Mouse (Mus musculus): ENCODE results near the gene Pola2.

The Pola2 gene

GRCm38 (mm10) chr19:5965280-5965679, 1.3 kb upstream of the Pola2 start:
- DNase-seq (ENCODE audit: low spot score), result peak; percentile 66

DNA sequence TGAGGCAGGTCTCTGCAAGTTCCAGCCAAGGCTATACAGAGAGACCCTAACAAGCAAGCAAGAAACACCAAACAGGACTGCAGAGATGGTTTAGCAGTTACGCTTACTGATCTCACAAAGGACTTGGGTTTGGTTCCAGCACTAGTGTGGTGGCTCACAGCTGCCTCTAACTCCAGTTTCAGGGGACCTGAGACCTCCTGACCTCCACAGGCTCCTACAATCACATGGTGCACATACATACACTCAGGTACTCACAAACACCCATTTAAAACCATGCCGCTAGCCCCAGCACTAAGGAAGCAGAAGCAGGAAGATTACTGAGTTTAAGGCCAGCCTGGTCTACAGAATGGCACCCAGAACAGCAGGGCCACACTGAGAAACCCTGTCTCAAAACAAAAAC, 802 bp upstream of the Pola2 start:
- no peak for DNase-seq (ENCODE audit: low spot score)

- DNase-seq (ENCODE audit: low spot score), result no peak
Observed at GRCm38 (mm10) chr19:5962651-5963050, 1.4 kb downstream of the Pola2 start.

- DNase-seq (ENCODE audit: low spot score), result no peak
Observed at GRCm38 (mm10) chr19:5957371-5957770, 6.6 kb downstream of the Pola2 start.

DNA sequence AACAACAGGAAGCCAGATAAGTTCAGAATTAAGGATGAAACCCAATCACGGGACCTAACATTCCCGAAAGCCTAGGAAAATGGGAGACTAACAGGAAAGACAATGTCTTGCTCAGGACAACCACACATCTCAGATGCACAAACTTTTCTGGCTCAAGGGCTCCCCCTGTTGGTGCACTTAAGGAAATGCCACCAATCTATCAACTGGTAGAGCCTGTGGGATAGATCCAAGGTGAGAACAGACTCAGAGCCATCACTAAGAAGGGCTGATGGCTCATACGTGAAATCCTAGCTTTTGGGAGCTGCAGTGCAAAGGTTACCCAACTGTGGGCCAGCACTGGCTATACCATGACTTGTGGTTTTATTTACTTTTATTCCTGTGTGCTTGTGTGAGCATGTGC, 7.3 kb downstream of the Pola2 start:
- DNase-seq (ENCODE audit: low spot score), result peak; percentile 75

DNA sequence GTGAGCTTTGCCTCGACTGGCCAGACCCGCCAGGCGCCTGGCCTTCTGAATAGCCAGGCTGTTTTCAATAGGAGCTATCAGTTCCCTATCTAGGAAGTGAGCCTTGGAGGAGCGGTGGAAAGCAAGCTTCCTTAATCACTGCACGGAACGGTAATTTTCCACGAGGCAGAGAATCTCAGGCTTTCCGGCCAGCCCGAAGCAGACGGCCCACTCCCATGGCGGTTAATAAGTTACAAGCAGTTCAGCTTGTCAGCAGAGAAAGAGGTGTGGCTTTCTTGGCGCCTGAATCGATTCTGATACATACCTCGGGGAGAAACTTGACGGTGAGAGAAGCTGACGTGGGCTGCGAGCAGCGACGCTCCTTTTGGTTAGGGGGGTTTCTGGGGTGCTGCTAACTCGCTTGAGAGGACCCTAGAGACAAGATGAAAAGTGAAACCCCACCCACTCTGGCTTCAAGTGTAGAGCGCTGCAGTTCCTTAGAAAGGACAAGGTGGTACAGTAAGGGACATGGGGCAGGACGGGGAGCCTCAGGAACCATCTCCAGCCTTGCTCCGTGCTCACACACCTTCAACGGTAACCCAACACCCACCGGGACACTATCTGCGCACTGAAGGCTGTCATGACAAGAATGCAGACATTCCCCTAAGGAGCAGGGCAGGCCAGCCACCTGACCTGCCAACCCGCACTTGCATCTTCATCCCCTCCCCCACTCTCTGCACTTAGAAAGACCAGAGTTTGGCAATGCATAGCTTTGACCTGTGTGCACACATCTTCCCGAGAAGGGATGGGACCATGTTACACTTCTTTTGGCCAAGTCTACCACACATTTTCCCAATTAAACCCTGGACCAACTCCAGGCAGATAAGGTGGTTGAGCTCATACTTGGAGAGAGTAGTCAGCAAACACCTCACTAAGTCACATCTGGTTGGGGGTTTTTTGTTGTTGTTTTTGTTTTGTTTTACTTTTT, 8.0 kb downstream of the Pola2 start:
- DNase-seq (ENCODE audit: low spot score), result no peak

- no peak for DNase-seq (ENCODE audit: low spot score)
Observed at GRCm38 (mm10) chr19:5954936-5955335, 9.1 kb downstream of the Pola2 start.

DNA sequence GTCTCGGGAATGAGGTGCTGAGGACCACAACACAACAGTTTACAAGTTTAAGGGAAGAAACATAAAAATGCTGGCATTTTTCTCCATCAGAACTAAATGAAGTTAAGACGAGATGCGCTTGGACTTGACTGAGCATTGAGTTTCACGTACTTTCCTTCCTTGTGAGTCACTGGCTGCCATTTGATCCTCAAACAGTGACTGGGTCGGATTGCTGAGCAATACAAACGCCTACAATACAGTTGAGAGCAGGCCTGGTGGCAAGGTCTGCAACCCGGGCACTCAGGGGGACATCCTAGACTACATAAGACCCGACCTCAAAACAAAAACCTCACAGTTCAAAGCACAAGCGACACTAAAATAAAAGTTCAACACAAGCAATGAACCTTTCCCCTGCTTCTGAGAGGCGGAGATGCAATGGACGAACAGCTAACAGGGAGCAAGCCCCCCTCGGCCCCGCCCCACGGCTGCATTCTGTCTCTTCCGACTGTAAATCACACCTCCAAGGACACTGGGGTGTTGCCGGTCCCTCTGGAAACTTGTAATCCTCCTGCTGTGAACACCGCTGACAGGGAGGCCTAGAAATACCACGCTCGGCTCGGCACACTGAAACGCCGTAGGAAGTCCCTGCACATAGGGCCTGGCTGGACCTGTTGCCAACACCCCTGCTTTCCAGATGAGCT, 9.8 kb downstream of the Pola2 start:
- no peak for DNase-seq (ENCODE audit: low spot score)

GRCm38 (mm10) chr19:5953201-5953770, 10.7 kb downstream of the Pola2 start:
- no peak for DNase-seq (ENCODE audit: low spot score)

DNA sequence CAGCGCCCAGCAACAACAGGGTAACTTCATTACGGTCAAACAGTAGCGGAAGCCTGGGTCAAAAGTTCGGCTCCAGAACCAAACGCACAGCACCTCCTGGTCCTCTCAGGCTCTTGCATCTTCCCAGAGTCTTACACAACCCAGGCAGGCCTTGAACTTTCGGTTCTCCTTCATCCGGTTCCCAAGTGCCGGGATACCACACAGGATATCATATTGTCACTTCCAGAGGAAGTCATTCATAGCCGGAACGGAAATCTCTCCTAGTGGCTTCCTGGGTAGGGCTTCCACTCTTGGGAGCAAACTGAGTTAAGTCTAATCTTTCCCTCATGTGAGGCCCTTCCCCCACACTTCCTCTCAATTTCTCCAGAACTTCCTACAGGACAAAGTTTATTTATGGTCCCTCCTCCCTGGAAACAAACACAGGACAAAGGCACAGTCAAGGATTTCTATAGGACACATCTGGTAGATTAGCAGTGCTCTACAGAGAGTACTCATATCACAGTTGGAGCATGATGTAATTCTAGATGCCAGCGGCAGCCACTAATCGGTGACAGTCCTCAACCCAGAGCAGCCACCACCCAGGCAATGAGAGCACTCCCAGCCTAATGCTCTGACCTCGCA, 11.8 kb downstream of the Pola2 start:
- DNase-seq (ENCODE audit: low spot score), result no peak

GRCm38 (mm10) chr19:5951631-5952030, 12.4 kb downstream of the Pola2 start:
- DNase-seq (ENCODE audit: low spot score), result no peak

DNA sequence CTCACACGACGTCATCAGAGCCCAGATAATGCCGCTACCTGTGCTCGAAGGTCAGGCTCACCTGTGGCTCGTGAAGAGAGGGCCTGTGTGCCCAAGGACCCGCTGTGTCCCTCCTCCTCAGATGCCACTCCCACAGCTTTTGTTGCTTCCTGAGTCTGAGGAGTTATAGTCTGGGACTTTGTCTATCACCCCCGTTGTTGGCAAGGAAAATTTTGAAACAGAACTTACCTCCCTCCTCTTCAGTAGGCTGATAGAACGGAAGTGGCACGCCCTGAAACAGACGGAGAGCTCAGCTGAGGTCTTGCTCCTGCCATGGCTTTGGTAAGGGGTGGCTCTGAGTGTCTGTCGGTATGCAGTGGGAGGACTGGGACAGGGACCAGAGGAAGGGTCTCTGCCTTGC, 13.8 kb downstream of the Pola2 start:
- DNase-seq (ENCODE audit: low spot score), result no peak

DNA sequence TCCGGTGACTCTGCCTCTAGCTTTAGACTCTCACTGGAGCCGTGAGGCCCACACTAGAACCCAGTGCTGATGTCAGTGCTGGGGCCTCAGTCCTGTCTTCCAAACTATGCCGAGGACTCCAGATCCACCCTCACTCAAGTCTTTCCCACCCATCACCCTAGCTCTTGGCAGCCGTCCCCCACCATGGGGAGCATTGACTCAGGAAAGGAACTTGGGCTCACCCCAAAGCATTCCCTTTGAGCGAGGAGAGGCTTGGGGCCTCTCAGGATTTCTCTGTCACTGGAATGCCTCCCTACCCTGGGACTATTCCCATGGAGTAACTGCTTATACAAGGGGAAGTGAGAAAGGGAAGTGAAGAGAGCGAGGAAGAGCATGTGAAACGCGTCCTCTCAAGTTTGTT, 18.1 kb downstream of the Pola2 start:
- no peak for DNase-seq (ENCODE audit: low spot score)

DNA sequence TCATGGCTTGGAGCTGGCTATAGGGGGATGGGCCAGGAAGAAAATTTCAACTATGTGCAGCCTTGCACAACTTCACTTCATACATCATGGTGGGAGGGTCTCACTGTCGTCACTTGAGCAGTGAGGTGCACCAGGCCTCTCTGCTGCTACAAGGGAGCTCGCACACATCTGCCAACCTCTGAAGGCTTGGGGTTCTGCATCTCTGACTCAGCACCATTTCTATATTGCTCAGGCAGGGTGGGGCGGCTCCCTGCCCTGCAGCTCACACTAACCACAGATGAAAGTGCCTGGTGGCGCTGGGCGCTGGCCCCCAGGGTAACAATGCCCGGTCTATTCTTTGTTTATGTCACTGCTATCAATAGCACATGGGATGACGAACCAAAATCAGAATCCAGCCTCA, 19.0 kb downstream of the Pola2 start:
- no peak for DNase-seq (ENCODE audit: low spot score)

GRCm38 (mm10) chr19:5944145-5944544, 19.9 kb downstream of the Pola2 start:
- DNase-seq (ENCODE audit: low spot score), result no peak

DNA sequence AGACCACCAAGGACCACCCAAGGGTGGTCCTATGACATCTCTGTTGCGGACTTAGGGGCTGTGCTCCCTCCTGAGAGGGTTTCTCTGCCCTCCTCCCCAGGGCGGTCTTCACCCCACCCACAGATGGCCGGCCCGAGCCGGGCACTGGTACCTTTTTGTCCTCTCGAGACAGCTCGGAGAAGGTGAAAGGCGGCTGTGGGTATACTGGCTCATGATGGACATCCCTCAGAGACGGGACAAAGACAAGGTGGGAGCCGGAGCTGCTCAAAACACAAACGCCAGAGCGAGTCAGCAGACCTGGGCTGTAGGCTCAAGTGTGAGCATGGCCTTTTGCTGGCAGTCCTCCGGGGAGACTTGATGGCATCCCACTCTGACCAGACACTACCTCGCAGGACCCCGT, 20.6 kb downstream of the Pola2 start:
- no peak for DNase-seq (ENCODE audit: low spot score)

GRCm38 (mm10) chr19:5942581-5942980, 21.4 kb downstream of the Pola2 start:
- DNase-seq (ENCODE audit: low spot score), result no peak

DNA sequence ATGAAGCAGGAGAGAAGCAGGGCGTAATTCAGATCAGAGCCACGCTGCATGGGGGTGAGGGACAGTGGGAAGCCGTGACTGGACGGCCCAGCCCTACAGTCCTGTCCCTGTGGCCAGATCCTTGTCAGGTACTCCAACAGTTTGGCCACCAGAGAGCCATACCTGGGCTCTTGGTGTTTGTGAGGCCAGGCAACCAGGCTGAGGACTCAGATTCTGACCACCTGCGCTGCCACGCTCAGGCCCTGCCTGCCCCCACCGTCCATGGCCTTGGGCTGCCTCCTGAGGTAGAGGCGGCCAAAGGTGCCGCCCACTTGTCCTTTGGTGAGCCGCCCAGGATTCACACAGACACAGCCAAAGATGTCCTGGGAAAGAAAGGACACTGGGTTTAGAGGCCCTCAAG, 23.3 kb downstream of the Pola2 start:
- DNase-seq (ENCODE audit: low spot score), result no peak

GRCm38 (mm10) chr19:5940173-5940572, 23.8 kb downstream of the Pola2 start:
- peak; percentile 66 for DNase-seq (ENCODE audit: low spot score)

DNA sequence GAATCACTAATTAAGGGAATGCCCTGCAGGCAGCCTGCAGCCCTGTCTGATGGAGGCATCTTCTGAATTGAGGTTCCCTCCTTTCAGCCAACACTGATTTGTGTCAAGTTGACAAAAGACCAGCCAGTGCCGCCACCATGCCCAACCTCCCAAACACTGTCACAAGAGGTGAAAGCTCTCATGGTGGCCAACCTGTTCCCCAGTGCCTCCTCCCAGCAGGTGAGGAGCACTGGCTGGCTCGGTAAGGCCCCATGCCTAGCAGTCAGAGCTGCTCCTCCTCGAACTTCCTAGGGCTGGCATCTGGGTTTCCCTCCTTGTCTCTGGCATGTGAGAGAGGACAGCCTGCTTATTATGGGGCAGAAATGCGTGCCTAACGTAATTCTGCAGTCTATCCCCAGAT, 24.3 kb downstream of the Pola2 start:
- DNase-seq (ENCODE audit: low spot score), result no peak

DNA sequence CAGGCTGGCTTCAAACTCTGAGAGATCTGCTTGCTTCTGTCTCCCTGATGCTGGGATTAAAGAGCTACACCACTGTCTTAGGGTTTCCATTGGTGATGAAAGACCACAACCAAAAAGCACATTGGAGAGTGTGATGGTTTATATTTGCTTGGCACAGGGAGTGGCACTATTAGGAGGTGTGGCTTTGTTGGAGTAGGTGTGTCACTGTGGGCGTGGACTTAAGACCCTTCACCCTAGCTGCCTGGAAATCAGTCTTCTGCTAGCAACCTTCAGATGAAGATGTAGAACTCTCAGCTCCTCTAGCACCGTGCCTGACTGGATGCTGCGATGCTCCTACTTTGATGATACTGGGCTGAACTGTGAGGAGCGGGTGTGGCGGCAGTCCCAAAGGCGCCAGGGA, 25.5 kb downstream of the Pola2 start:
- no peak for DNase-seq (ENCODE audit: low spot score)

GRCm38 (mm10) chr19:5937836-5938406, 26.1 kb downstream of the Pola2 start:
- no peak for DNase-seq (ENCODE audit: low spot score)

Measured in ovary, postnatal 36 days (tissue).